7 mouse cellular contexts compared by ENCODE assay signal in genomic region chr7:30232631-30233148, GRCm38 (mm10). TPM values are rescaled to one million over a fixed set of nuclear protein-coding genes. Genes with fewer than 3 reads are reported as not detected.
DNase-seq lines count a peak whose midpoint lies in the region; ATAC-seq and TF ChIP-seq lines count a peak whose summit lies in the region.

No protein-coding gene starts in this region.

- peaks cover 47% of the 10 kb centered on the region for H3K36me3 ChIP-seq in hindbrain, embryonic 10.5 days

- ATAC-seq in erythroid progenitor cell, adult 5-6 weeks (replicated peaks; ENCODE audit: low FRiP score, poor library complexity, severe bottlenecking), result peak; percentile 40
- ATAC-seq in megakaryocyte, adult 5-6 weeks (ENCODE audit: poor library complexity, severe bottlenecking), result peak; percentile 27

- peak; percentile 81 for DNase-seq in NIH3T3 (ENCODE audit: low read depth)
- DNase-seq in brain, embryonic 14.5 days (ENCODE audit: low read depth), result peak; percentile 61
- peak; percentile 67 for DNase-seq in hindbrain, embryonic 10.5 days (ENCODE audit: low spot score)
- peak; percentile 40 to 54 for DNase-seq in layer of hippocampus, postnatal 14 days (ENCODE audit: low spot score in 2 of 2)
- peak; percentile 51 for DNase-seq in right cerebral cortex, postnatal 4 days

- peaks cover 25% of the 10 kb centered on the region for H3K4me1 ChIP-seq in hindbrain, embryonic 10.5 days (replicated peaks)

- H3K27ac ChIP-seq in hindbrain, embryonic 10.5 days, result peak overlapping the region; percentile 95

- H3K9me3 ChIP-seq in hindbrain, embryonic 10.5 days, result no peaks in the 10 kb centered on the region

- WGBS in hindbrain, embryonic 10.5 days, result 5% methylated on average over 24 of the region's 24 CpGs

- TF ChIP-seq POLR2A in brain, embryonic 14.5 days (IDR thresholded peaks at IDR 0.05; ENCODE audit: borderline replicate concordance, extremely low read depth, insufficient read depth, insufficient read length, poor library complexity, severe bottlenecking), result no peak

- no peaks in the 10 kb centered on the region for H3K27me3 ChIP-seq in hindbrain, embryonic 10.5 days (ENCODE audit: insufficient read depth, poor library complexity, severe bottlenecking)

- H3K4me3 ChIP-seq in hindbrain, embryonic 10.5 days, result peak overlapping the region; percentile 79

- TF ChIP-seq CTCF in brain, embryonic 14.5 days (IDR thresholded peaks at IDR 0.05; ENCODE audit: borderline replicate concordance, extremely low read depth, insufficient read depth, insufficient read length), result peak; percentile 47; the same call in 1 of the 2 replicates

RNA-seq across cellular contexts. Expression of gene Tbcb, which starts 0.6 kb away (rescaled TPM):
- 177 and 180 TPM in 2 replicates for polyA plus RNA-seq in brain, embryonic 14.5 days (2012; rRNA removed)
- total RNA-seq in erythroid progenitor cell, adult 5-6 weeks (2015; ENCODE audit: low replicate concordance), result 10.9 and 33.9 TPM in 2 replicates
- total RNA-seq in erythroid progenitor cell, adult 5-6 weeks (2017; ENCODE audit: low replicate concordance), result 15.0 and 29.7 TPM in 2 replicates
- polyA plus RNA-seq in hindbrain, embryonic 10.5 days (2016; fragmentation: Nextera tagmentation; extraction: Ambion mirVana), result 276 and 312 TPM in 2 replicates
- total RNA-seq in layer of hippocampus, postnatal 14 days (2021), result 100 to 1,000 TPM; 135 to 139 TPM
- total RNA-seq in megakaryocyte, adult 5-6 weeks (2015), result 84.2 and 92.7 TPM in 2 replicates
- total RNA-seq in megakaryocyte, adult 5-6 weeks (2017), result 30.2 and 48.2 TPM in 2 replicates

RNA-seq across cellular contexts. Expression of gene Polr2i, which starts 0.9 kb away (rescaled TPM):
- 245 and 362 TPM in 2 replicates for polyA plus RNA-seq in brain, embryonic 14.5 days (2012; rRNA removed)
- 18.4 and 35.0 TPM in 2 replicates for total RNA-seq in erythroid progenitor cell, adult 5-6 weeks (2015; ENCODE audit: low replicate concordance)
- total RNA-seq in erythroid progenitor cell, adult 5-6 weeks (2017; ENCODE audit: low replicate concordance), result 0.76 and 26.8 TPM in 2 replicates
- 167 and 177 TPM in 2 replicates for polyA plus RNA-seq in hindbrain, embryonic 10.5 days (2016; fragmentation: Nextera tagmentation; extraction: Ambion mirVana)
- total RNA-seq in layer of hippocampus, postnatal 14 days (2021), result 10 to 100 TPM; 53.9 to 58.0 TPM
- 46.4 and 51.0 TPM in 2 replicates for total RNA-seq in megakaryocyte, adult 5-6 weeks (2015)
- 31.5 and 39.1 TPM in 2 replicates for total RNA-seq in megakaryocyte, adult 5-6 weeks (2017)

RNA-seq across cellular contexts. Expression of gene Ovol3, which starts 2.8 kb away (rescaled TPM):
- polyA plus RNA-seq in brain, embryonic 14.5 days (2012; rRNA removed), result 0.12 and 0.14 TPM in 2 replicates
- not detected in 2 replicates for total RNA-seq in erythroid progenitor cell, adult 5-6 weeks (2015; ENCODE audit: low replicate concordance)
- total RNA-seq in erythroid progenitor cell, adult 5-6 weeks (2017; ENCODE audit: low replicate concordance), result not detected in 2 replicates
- not detected in 2 replicates for polyA plus RNA-seq in hindbrain, embryonic 10.5 days (2016; fragmentation: Nextera tagmentation; extraction: Ambion mirVana)
- not detected for total RNA-seq in layer of hippocampus, postnatal 14 days (2021)
- total RNA-seq in megakaryocyte, adult 5-6 weeks (2015), result 0.55 TPM in 1 of 2 replicates, not detected in the other
- not detected in 2 replicates for total RNA-seq in megakaryocyte, adult 5-6 weeks (2017)

RNA-seq across cellular contexts. Expression of gene Capns1, which starts 34.1 kb away (rescaled TPM):
- polyA plus RNA-seq in brain, embryonic 14.5 days (2012; rRNA removed), result 298 and 304 TPM in 2 replicates
- total RNA-seq in erythroid progenitor cell, adult 5-6 weeks (2015; ENCODE audit: low replicate concordance), result 161 and 183 TPM in 2 replicates
- total RNA-seq in erythroid progenitor cell, adult 5-6 weeks (2017; ENCODE audit: low replicate concordance), result 48.6 and 66.3 TPM in 2 replicates
- 65.1 and 72.5 TPM in 2 replicates for polyA plus RNA-seq in hindbrain, embryonic 10.5 days (2016; fragmentation: Nextera tagmentation; extraction: Ambion mirVana)
- 100 to 1,000 TPM; 206 to 239 TPM for total RNA-seq in layer of hippocampus, postnatal 14 days (2021)
- 485 and 524 TPM in 2 replicates for total RNA-seq in megakaryocyte, adult 5-6 weeks (2015)
- 307 and 314 TPM in 2 replicates for total RNA-seq in megakaryocyte, adult 5-6 weeks (2017)

RNA-seq across cellular contexts. Expression of gene Thap8, which starts 47.2 kb away (rescaled TPM):
- 0.11 and 0.12 TPM in 2 replicates for polyA plus RNA-seq in brain, embryonic 14.5 days (2012; rRNA removed)
- total RNA-seq in erythroid progenitor cell, adult 5-6 weeks (2015; ENCODE audit: low replicate concordance), result not detected in 2 replicates
- not detected in 2 replicates for total RNA-seq in erythroid progenitor cell, adult 5-6 weeks (2017; ENCODE audit: low replicate concordance)
- 0.25 and 0.50 TPM in 2 replicates for polyA plus RNA-seq in hindbrain, embryonic 10.5 days (2016; fragmentation: Nextera tagmentation; extraction: Ambion mirVana)
- total RNA-seq in layer of hippocampus, postnatal 14 days (2021), result under 1 TPM; 0.35 to 0.67 TPM
- total RNA-seq in megakaryocyte, adult 5-6 weeks (2015), result 0.36 and 0.51 TPM in 2 replicates
- total RNA-seq in megakaryocyte, adult 5-6 weeks (2017), result 0.84 and 1.1 TPM in 2 replicates

Comparison
In these comparisons a context has a peak if more than half of its experiments do, and no peak if none do; other contexts are left out.
1. Peak in every context shown above with its lines: DNase-seq, ATAC-seq, H3K4me3 ChIP-seq and H3K27ac ChIP-seq.